Mouse (Mus musculus) neural tube, embryonic 12.5 days (tissue): ENCODE results near the gene Sccpdh. TPM values are rescaled to one million over a fixed set of nuclear protein-coding genes. Genes with fewer than 3 reads are reported as not detected.
A peak's percentile ranks its signal among the peaks of the same experiment; 100 is the strongest.

ENCODE experiments used
- ATAC-seq: fragments of 200-750 bp; cut with Nextera tagmentation; 2 replicates; pipeline ENCODE4 v1.8.0; 2017; ENCODE audit warnings: low read depth, mild to moderate bottlenecking, moderate TSS enrichment, moderate library complexity; ENCODE audit not compliant: low FRiP score
- H3K27ac ChIP-seq: fragments of 300-500 bp; sonication (generic); 2 replicates; pipeline ENCODE4 v1.5.1; 2016
- H3K27me3 ChIP-seq: fragments of 300-500 bp; sonication (generic); replicated peaks from 2 replicates; pipeline ENCODE4 v1.6.1; 2016; ENCODE audit warnings: mild to moderate bottlenecking
- H3K36me3 ChIP-seq: fragments of 300-500 bp; sonication (generic); 2 replicates; pipeline ENCODE4 v1.6.1; 2016; ENCODE audit warnings: mild to moderate bottlenecking
- H3K4me1 ChIP-seq: fragments of 300-500 bp; sonication (generic); 2 replicates; pipeline ENCODE4 v1.6.1; 2016
- H3K4me2 ChIP-seq: fragments of 300-500 bp; sonication (generic); replicated peaks from 2 replicates; pipeline ENCODE4 v1.6.1; 2016; ENCODE audit warnings: mild to moderate bottlenecking
- H3K4me3 ChIP-seq: fragments of 300-500 bp; sonication (generic); 2 replicates; pipeline ENCODE4 v1.5.1; 2016
- H3K9ac ChIP-seq: fragments of 300-500 bp; sonication (generic); 2 replicates; pipeline ENCODE4 v1.6.1; 2016; ENCODE audit warnings: mild to moderate bottlenecking
- H3K9me3 ChIP-seq: fragments of 300-500 bp; sonication (generic); 2 replicates; pipeline ENCODE4 v1.6.1; 2016; ENCODE audit warnings: mild to moderate bottlenecking
- WGBS: fragments of 180-500 bp; shearing (Covaris S2); methylation state at CpG from one replicate; pipeline ENCODE4 v1.1.7; 2016; 5-methylcytosine and 5-hydroxymethylcytosine counted together
- polyA plus RNA-seq: library from polyadenylated mRNA; unstranded; fragments of >200 nt; fragmentation: Nextera tagmentation; extraction: Ambion mirVana; gene quantifications from 2 replicates; pipeline ENCODE4 v1.2.1, GENCODE M21; 2016

Gene Sccpdh
- 121 and 124 TPM in 2 replicates for polyA plus RNA-seq

- under 1% methylated on average over 84 of the region's 84 CpGs for WGBS
- Histone ChIP-seq H3K9me3 (no peaks in the 10 kb centered on the region), H3K4me2 (peak within 1 kb of the TSS; percentile 71), H3K4me3 (peak within 1 kb of the TSS; percentile 85), H3K9ac (peak within 1 kb of the TSS; percentile 91), H3K4me1 (peaks cover 9% of the 10 kb centered on the region), H3K36me3 (peaks cover 12% of the 10 kb centered on the region), H3K27me3 (no peaks in the 10 kb centered on the region), H3K27ac (peak within 1 kb of the TSS; percentile 61)
- ATAC-seq: peak; percentile 93
Measured at GRCm38 (mm10) chr1:179668013-179668805, at the start of gene Sccpdh. Gene Sccpdh, plus strand, starts transcription at chr1:179668210.

GRCm38 (mm10) chr1:179622665-179623064 lies 45.3 kb upstream of the Sccpdh start:
- Histone ChIP-seq H3K27ac (no peak overlapping the region), H3K4me2 (no peak overlapping the region)
- 95% methylated on average over 12 of the region's 12 CpGs for WGBS

GRCm38 (mm10) chr1:179623657-179624056 lies 44.4 kb upstream of the Sccpdh start:
- H3K4me3 ChIP-seq: no peak overlapping the region
- no peaks in the 10 kb centered on the region for H3K4me1 ChIP-seq
- H3K4me2 ChIP-seq: no peak overlapping the region
- no peak overlapping the region for H3K9ac ChIP-seq
- no peak overlapping the region for H3K27ac ChIP-seq
- H3K36me3 ChIP-seq: peaks cover 16% of the 10 kb centered on the region
- no peaks in the 10 kb centered on the region for H3K27me3 ChIP-seq
- WGBS: 62% methylated on average over 4 of the region's 4 CpGs
- H3K9me3 ChIP-seq: no peaks in the 10 kb centered on the region
- ATAC-seq: no peak

More at GRCm38 (mm10) chr1:179622665-179623064, 45.3 kb upstream of the Sccpdh start:
- H3K9ac ChIP-seq: no peak overlapping the region
- H3K4me3 ChIP-seq: no peak overlapping the region
- no peaks in the 10 kb centered on the region for H3K4me1 ChIP-seq
- ATAC-seq: no peak
- H3K36me3 ChIP-seq: peaks cover 16% of the 10 kb centered on the region
- no peaks in the 10 kb centered on the region for H3K27me3 ChIP-seq
- H3K9me3 ChIP-seq: no peaks in the 10 kb centered on the region

- Histone ChIP-seq H3K4me1 (no peaks in the 10 kb centered on the region), H3K4me2 (no peak overlapping the region), H3K9ac (no peak overlapping the region), H3K4me3 (no peak overlapping the region), H3K27me3 (no peaks in the 10 kb centered on the region), H3K9me3 (no peaks in the 10 kb centered on the region), H3K36me3 (peaks cover 14% of the 10 kb centered on the region), H3K27ac (no peak overlapping the region)
- 67% methylated on average over 4 of the region's 4 CpGs for WGBS
- 0 out of 2 replicates have a peak, but pooled peaks have one; percentile 19 for ATAC-seq
Measured at GRCm38 (mm10) chr1:179624354-179624753, 43.7 kb upstream of the Sccpdh start.

GRCm38 (mm10) chr1:179627855-179628254 lies 40.2 kb upstream of the Sccpdh start:
- Histone ChIP-seq H3K9ac (no peak overlapping the region), H3K4me1 (no peaks in the 10 kb centered on the region), H3K9me3 (no peaks in the 10 kb centered on the region), H3K36me3 (peaks cover 10% of the 10 kb centered on the region), H3K4me2 (no peak overlapping the region), H3K27me3 (no peaks in the 10 kb centered on the region), H3K4me3 (no peak overlapping the region), H3K27ac (no peak overlapping the region)
- no peak for ATAC-seq
- WGBS: 88% methylated on average over 4 of the region's 4 CpGs

GRCm38 (mm10) chr1:179628438-179629106 lies 39.4 kb upstream of the Sccpdh start:
- no peak for ATAC-seq
- no peak overlapping the region for H3K4me3 ChIP-seq
- H3K36me3 ChIP-seq: peaks cover 10% of the 10 kb centered on the region
- H3K4me1 ChIP-seq: no peaks in the 10 kb centered on the region
- no peak overlapping the region for H3K27ac ChIP-seq
- H3K9ac ChIP-seq: no peak overlapping the region
- H3K27me3 ChIP-seq: no peaks in the 10 kb centered on the region
- H3K4me2 ChIP-seq: no peak overlapping the region
- H3K9me3 ChIP-seq: no peaks in the 10 kb centered on the region
- WGBS: 72% methylated on average over 8 of the region's 8 CpGs

GRCm38 (mm10) chr1:179629276-179629675 lies 38.7 kb upstream of the Sccpdh start:
- no peak for ATAC-seq
- H3K4me1 ChIP-seq: no peaks in the 10 kb centered on the region
- no peak overlapping the region for H3K4me3 ChIP-seq
- no peak overlapping the region for H3K27ac ChIP-seq
- H3K9ac ChIP-seq: no peak overlapping the region
- no peaks in the 10 kb centered on the region for H3K9me3 ChIP-seq
- H3K4me2 ChIP-seq: no peak overlapping the region
- 82% methylated on average over 5 of the region's 5 CpGs for WGBS
- H3K36me3 ChIP-seq: peaks cover 10% of the 10 kb centered on the region
- H3K27me3 ChIP-seq: no peaks in the 10 kb centered on the region

GRCm38 (mm10) chr1:179632746-179633413 lies 35.1 kb upstream of the Sccpdh start:
- Histone ChIP-seq H3K9ac (no peak overlapping the region), H3K27ac (no peak overlapping the region), H3K4me2 (no peak overlapping the region), H3K9me3 (no peaks in the 10 kb centered on the region), H3K27me3 (no peaks in the 10 kb centered on the region), H3K36me3 (no peaks in the 10 kb centered on the region), H3K4me3 (no peak overlapping the region), H3K4me1 (no peaks in the 10 kb centered on the region)
- 83% methylated on average over 11 of the region's 11 CpGs for WGBS
- ATAC-seq: no peak

GRCm38 (mm10) chr1:179633414-179633752 lies 34.6 kb upstream of the Sccpdh start:
- H3K4me3 ChIP-seq: no peak overlapping the region

GRCm38 (mm10) chr1:179634159-179634558 lies 33.9 kb upstream of the Sccpdh start:
- 86% methylated on average over 3 of the region's 3 CpGs for WGBS
- ATAC-seq: no peak
- no peak overlapping the region for H3K4me3 ChIP-seq
- H3K4me1 ChIP-seq: no peaks in the 10 kb centered on the region
- H3K4me2 ChIP-seq: no peak overlapping the region
- no peaks in the 10 kb centered on the region for H3K9me3 ChIP-seq
- no peak overlapping the region for H3K9ac ChIP-seq
- H3K36me3 ChIP-seq: no peaks in the 10 kb centered on the region
- H3K27me3 ChIP-seq: no peaks in the 10 kb centered on the region
- no peak overlapping the region for H3K27ac ChIP-seq

More at GRCm38 (mm10) chr1:179633414-179633752, 34.6 kb upstream of the Sccpdh start:
- Histone ChIP-seq H3K9me3 (no peaks in the 10 kb centered on the region), H3K27me3 (no peaks in the 10 kb centered on the region), H3K4me1 (no peaks in the 10 kb centered on the region), H3K9ac (no peak overlapping the region), H3K27ac (no peak overlapping the region), H3K36me3 (no peaks in the 10 kb centered on the region), H3K4me2 (no peak overlapping the region)
- ATAC-seq: no peak
- WGBS: 24% methylated on average over 1 of the region's 1 CpGs

GRCm38 (mm10) chr1:179642726-179643125 lies 25.3 kb upstream of the Sccpdh start:
- Histone ChIP-seq H3K9ac (no peak overlapping the region), H3K4me1 (no peaks in the 10 kb centered on the region), H3K4me3 (no peak overlapping the region), H3K27ac (no peak overlapping the region), H3K9me3 (no peaks in the 10 kb centered on the region), H3K36me3 (no peaks in the 10 kb centered on the region), H3K4me2 (no peak overlapping the region), H3K27me3 (no peaks in the 10 kb centered on the region)
- ATAC-seq: no peak
- 84% methylated on average over 4 of the region's 4 CpGs for WGBS

- H3K27ac ChIP-seq: no peak overlapping the region
Measured at GRCm38 (mm10) chr1:179644151-179644550, 23.9 kb upstream of the Sccpdh start.

More at GRCm38 (mm10) chr1:179644151-179644550, 23.9 kb upstream of the Sccpdh start:
- Histone ChIP-seq H3K4me1 (no peaks in the 10 kb centered on the region), H3K9me3 (no peaks in the 10 kb centered on the region), H3K4me2 (no peak overlapping the region), H3K4me3 (no peak overlapping the region), H3K36me3 (no peaks in the 10 kb centered on the region), H3K9ac (no peak overlapping the region), H3K27me3 (no peaks in the 10 kb centered on the region)
- ATAC-seq: no peak
- WGBS: 74% methylated on average over 3 of the region's 3 CpGs
